ENCODE assay signal across 25 mouse cellular contexts in the genomic region with DNA sequence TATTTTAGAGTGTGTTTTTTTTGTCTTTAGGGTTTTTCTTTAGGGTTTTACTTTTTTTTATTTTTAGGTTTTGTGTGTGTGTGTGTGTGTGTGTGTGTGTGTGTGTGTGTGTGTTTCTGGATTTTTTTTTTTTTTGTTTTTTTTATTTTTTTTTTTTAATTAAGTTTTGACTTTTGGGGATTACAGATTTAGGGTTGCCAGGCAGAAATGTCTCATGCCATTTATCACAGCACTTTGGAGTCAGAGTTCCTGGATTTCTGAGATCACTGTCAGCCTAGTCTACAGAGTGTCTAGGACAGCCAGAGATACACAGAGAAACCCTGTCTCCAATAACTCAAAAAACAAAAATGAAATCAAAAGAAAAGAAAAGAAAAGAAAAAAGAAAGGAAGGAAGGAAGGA. TPM values are rescaled to one million over a fixed set of nuclear protein-coding genes. Genes with fewer than 3 reads are reported as not detected.
"Had no signal": no experiment of that assay in that cellular context is flagged by ENCODE, and none has a peak within 500 bp of the region (broad histone marks: within the 10 kb centered on the region; RNA-seq: fewer than 3 reads in every experiment).

No protein-coding gene starts in this region.

- H3K27me3 ChIP-seq: neural tube, embryonic 13.5 days; neural tube, embryonic 15.5 days; stomach, embryonic 15.5 days had no signal

- H3K4me3 ChIP-seq: neural tube, embryonic 13.5 days; neural tube, embryonic 15.5 days; stomach, embryonic 15.5 days had no signal

- DNase-seq: retina, postnatal 1 day; right cerebral cortex, adult 18-20 months; right cerebral cortex, postnatal 14 days; right cerebral cortex, postnatal 25 days; right cerebral cortex, postnatal 4 days; spleen, adult 18-20 months; thymus, adult 18-20 months; thymus, adult 2 months; thymus, postnatal 14 days; thymus, postnatal 25 days; thymus, postnatal 36 days; thymus, postnatal 4 days had no signal

- H3K9ac ChIP-seq: neural tube, embryonic 13.5 days; neural tube, embryonic 15.5 days; stomach, embryonic 15.5 days had no signal

- H3K9me3 ChIP-seq: neural tube, embryonic 13.5 days; neural tube, embryonic 15.5 days; stomach, embryonic 15.5 days had no signal

- H3K4me2 ChIP-seq: neural tube, embryonic 13.5 days; neural tube, embryonic 15.5 days; stomach, embryonic 15.5 days had no signal

- H3K36me3 ChIP-seq: neural tube, embryonic 13.5 days; neural tube, embryonic 15.5 days; stomach, embryonic 15.5 days had no signal

- H3K4me1 ChIP-seq: neural tube, embryonic 13.5 days; neural tube, embryonic 15.5 days; stomach, embryonic 15.5 days had no signal

- H3K27ac ChIP-seq: neural tube, embryonic 13.5 days; neural tube, embryonic 15.5 days; stomach, embryonic 15.5 days; stomach, postnatal 0 days had no signal

RNA-seq across cellular contexts. Expression of a gene that starts 14.5 kb away (rescaled TPM):
- total RNA-seq: neutrophil, adult 5-6 weeks had no signal
- polyA plus RNA-seq: neural tube, embryonic 13.5 days; neural tube, embryonic 14.5 days; neural tube, embryonic 15.5 days; small intestine, adult 2 months; spleen, adult 2 months; stomach, embryonic 14.5 days; stomach, embryonic 15.5 days; stomach, embryonic 16.5 days; stomach, postnatal 0 days; testis, adult 2 months; thymus, adult 2 months; thymus, postnatal 0 days; urinary bladder, adult 2 months had no signal
